Mouse (Mus musculus) G1E (cell line): ENCODE measurements around the gene Ppp1r26. TPM values are rescaled to one million over a fixed set of nuclear protein-coding genes. Genes with fewer than 3 reads are reported as not detected.

Source experiments
- ATAC-seq: 2 replicates; pipeline ENCODE4 v1.8.0; 2016; ENCODE audit warnings: mild to moderate bottlenecking; ENCODE audit not compliant: insufficient number of reproducible peaks, poor library complexity, low FRiP score, severe bottlenecking; ENCODE audit errors: extremely low read depth
- DNase-seq: peaks from one replicate; pipeline ENCODE4 v3.0.0; 2012; ENCODE audit warnings: low spot score
- H3K27me3 ChIP-seq: 2 replicates; pipeline ENCODE4 v1.6.1; 2012; ENCODE audit warnings: mild to moderate bottlenecking, low read length, inconsistent platforms; ENCODE audit not compliant: insufficient read depth
- H3K36me3 ChIP-seq: replicated peaks from 2 replicates; pipeline ENCODE3; 2012; ENCODE audit warnings: mild to moderate bottlenecking, inconsistent platforms
- H3K4me1 ChIP-seq: 2 replicates; pipeline ENCODE4 v1.6.1; 2012; ENCODE audit warnings: low read depth, low read length, inconsistent platforms, mixed read lengths; ENCODE audit not compliant: insufficient read depth
- H3K4me3 ChIP-seq: 2 replicates; pipeline ENCODE4 v1.5.1; 2012; ENCODE audit warnings: low read depth, mild to moderate bottlenecking, inconsistent platforms, low read length, moderate library complexity, mixed read lengths
- H3K9me3 ChIP-seq: replicated peaks from 2 replicates; pipeline ENCODE4 v1.6.1; 2012; ENCODE audit warnings: inconsistent platforms
- CTCF ChIP-seq: IDR thresholded peaks from 2 replicates; pipeline ENCODE4 v1.5.1; 2012; ENCODE audit warnings: low read depth, low read length, inconsistent platforms, mixed read lengths
- GATA1 ChIP-seq: IDR thresholded peaks from 2 replicates; pipeline ENCODE4 v1.6.1; 2012; ENCODE audit warnings: borderline replicate concordance, low read length, inconsistent platforms, mixed read lengths
- GATA2 ChIP-seq: IDR thresholded peaks from 2 replicates; pipeline ENCODE4 v1.6.1; 2012; ENCODE audit warnings: low read depth, low read length, inconsistent platforms, borderline replicate concordance
- POLR2AphosphoS5 ChIP-seq: IDR thresholded peaks from 2 replicates; pipeline ENCODE4 v1.6.1; 2012; ENCODE audit warnings: low read depth, low read length, inconsistent platforms; ENCODE audit not compliant: insufficient replicate concordance
- TAL1 ChIP-seq: conservative IDR thresholded peaks from 2 replicates; pipeline ENCODE4 v1.6.1; 2012; ENCODE audit warnings: low read depth, low read length, inconsistent platforms, mixed read lengths
- polyA plus RNA-seq: library from polyadenylated mRNA; stranded (reverse); fragments of >175 nt; gene quantifications from 2 replicates; pipeline ENCODE4 v1.2.3, GENCODE M21; 2012
- total RNA-seq, 2 experiments: library from RNA; stranded (forward) in 1 of 2; stranded (reverse) in 1 of 2; fragments of 200-1000 nt in 1 of 2; fragments of >200 nt in 1 of 2; fragmentation: Nextera tagmentation in 1 of 2; gene quantifications; 2 replicates each; pipeline ENCODE4 v1.2.3; 2014 to 2017

Gene Ppp1r26
- total and polyA plus RNA-seq, 3 experiments, result 0.16 TPM; not detected in 2

- no peaks in the 10 kb centered on the region for H3K36me3 ChIP-seq
- H3K4me1 ChIP-seq, result 0 out of 2 replicates have a peak, but pooled peaks cover 2% of the 10 kb centered on the region
- H3K27me3 ChIP-seq, result peaks cover 25% of the 10 kb centered on the region
- DNase-seq (no peak), ATAC-seq (no peak)
- no peaks in the 10 kb centered on the region for H3K9me3 ChIP-seq
- no peak for TF ChIP-seq CTCF
- no peak for TF ChIP-seq POLR2AphosphoS5
- TF ChIP-seq TAL1, result no peak
- no peak for TF ChIP-seq GATA1
- no peak for TF ChIP-seq GATA2
- H3K4me3 ChIP-seq, result no peak overlapping the region
These were observed 48.7 kb downstream of the Ppp1r26 start for GRCm38 (mm10) chr2:28495207-28495756.

- Histone ChIP-seq H3K27me3 (peaks cover 25% of the 10 kb centered on the region), H3K36me3 (no peaks in the 10 kb centered on the region), H3K4me1 (0 out of 2 replicates have a peak, but pooled peaks cover 2% of the 10 kb centered on the region), H3K4me3 (no peak overlapping the region), H3K9me3 (no peaks in the 10 kb centered on the region)
- DNase-seq, result no peak
- TF ChIP-seq CTCF (no peak), POLR2AphosphoS5 (no peak), GATA1 (no peak), TAL1 (no peak), GATA2 (no peak)
- no peak for ATAC-seq
These were observed 49.4 kb downstream of the Ppp1r26 start for GRCm38 (mm10) chr2:28495801-28496595.

GRCm38 (mm10) chr2:28496671-28497070 is 50.1 kb downstream of the Ppp1r26 start, which contains the start of gene Gbgt1:
Gene Gbgt1 (plus strand): TSS chr2:28496891.
- H3K36me3 ChIP-seq, result no peaks in the 10 kb centered on the region
- H3K9me3 ChIP-seq, result no peaks in the 10 kb centered on the region
- H3K4me1 ChIP-seq, result 0 out of 2 replicates have a peak, but pooled peaks cover 2% of the 10 kb centered on the region
- H3K4me3 ChIP-seq, result no peak within 1 kb of the TSS
- DNase-seq, result no peak
- no peak for ATAC-seq
- peaks cover 25% of the 10 kb centered on the region for H3K27me3 ChIP-seq
- no peak for TF ChIP-seq POLR2AphosphoS5
- TF ChIP-seq TAL1, result no peak
- TF ChIP-seq GATA2, result no peak
- no peak for TF ChIP-seq GATA1

GRCm38 (mm10) chr2:28497561-28497960 is 51.0 kb downstream of the Ppp1r26 start:
- DNase-seq (no peak), ATAC-seq (no peak)
- Histone ChIP-seq H3K9me3 (no peaks in the 10 kb centered on the region), H3K27me3 (peaks cover 29% of the 10 kb centered on the region), H3K36me3 (no peaks in the 10 kb centered on the region), H3K4me3 (no peak overlapping the region), H3K4me1 (0 out of 2 replicates have a peak, but pooled peaks cover 2% of the 10 kb centered on the region)
- TF ChIP-seq GATA1 (no peak), CTCF (no peak), POLR2AphosphoS5 (no peak), GATA2 (no peak), TAL1 (no peak)

- 0 out of 2 replicates have a peak, but pooled peaks cover 2% of the 10 kb centered on the region for H3K4me1 ChIP-seq
- peaks cover 34% of the 10 kb centered on the region for H3K27me3 ChIP-seq
- ATAC-seq (no peak), DNase-seq (no peak)
- TF ChIP-seq CTCF (no peak), GATA1 (no peak), GATA2 (no peak), POLR2AphosphoS5 (no peak), TAL1 (no peak)
- H3K36me3 ChIP-seq, result no peaks in the 10 kb centered on the region
- no peak overlapping the region for H3K4me3 ChIP-seq
- H3K9me3 ChIP-seq, result no peaks in the 10 kb centered on the region
These were observed 51.8 kb downstream of the Ppp1r26 start for GRCm38 (mm10) chr2:28498431-28498830.

- no peak overlapping the region for H3K4me3 ChIP-seq
- TF ChIP-seq TAL1, result no peak
- no peak for TF ChIP-seq POLR2AphosphoS5
- no peak for TF ChIP-seq CTCF
- no peak for TF ChIP-seq GATA1
- TF ChIP-seq GATA2, result no peak
- DNase-seq (no peak), ATAC-seq (no peak)
- H3K9me3 ChIP-seq, result no peaks in the 10 kb centered on the region
- no peaks in the 10 kb centered on the region for H3K36me3 ChIP-seq
- peaks cover 30% of the 10 kb centered on the region for H3K27me3 ChIP-seq
- H3K4me1 ChIP-seq, result no peaks in the 10 kb centered on the region
These were observed 56.4 kb downstream of the Ppp1r26 start for GRCm38 (mm10) chr2:28502987-28503386.
